Comparison of ENCODE assay signal across 8 mouse cellular contexts in the genomic region with DNA sequence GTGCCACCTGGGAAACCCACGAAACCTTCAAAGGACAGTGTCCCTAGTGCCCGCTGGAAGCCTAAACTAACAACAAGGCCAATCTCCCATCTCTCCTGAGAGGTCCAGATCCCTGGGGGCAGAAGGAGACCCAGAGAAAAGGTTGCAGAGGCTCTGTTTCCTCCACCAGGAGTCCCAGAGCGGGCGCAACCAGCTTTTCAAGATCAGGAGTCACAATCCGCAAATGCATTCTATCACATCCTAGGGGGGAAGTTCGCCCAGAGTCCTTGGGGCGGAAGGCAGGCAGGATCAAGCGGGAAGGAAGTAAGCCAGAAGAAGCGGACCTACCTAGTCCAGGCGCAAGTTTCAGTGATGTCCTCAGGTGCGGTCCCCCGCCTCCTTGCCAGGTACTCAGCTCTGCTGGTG. TPM values are rescaled to one million over a fixed set of nuclear protein-coding genes. Genes with fewer than 3 reads are reported as not detected.
A peak's percentile ranks its signal among the peaks of the same experiment; 100 is the strongest.
DNase-seq lines count a peak whose midpoint lies in the region; ATAC-seq and TF ChIP-seq lines count a peak whose summit lies in the region.
"Had no signal": no experiment of that assay in that cellular context is flagged by ENCODE, and none has a peak within 500 bp of the region (broad histone marks: within the 10 kb centered on the region; RNA-seq: fewer than 3 reads in every experiment).

No protein-coding gene starts in this region.

- H3K4me2 ChIP-seq in embryonic facial prominence, embryonic 13.5 days = peak overlapping the region; percentile 67
- peak overlapping the region; percentile 64 for H3K4me2 ChIP-seq in intestine, postnatal 0 days (replicated peaks; ENCODE audit: low read depth)
- peak overlapping the region; percentile 58 for H3K4me2 ChIP-seq in stomach, embryonic 15.5 days
- H3K4me2 ChIP-seq: liver, embryonic 15.5 days had no signal

- no peak overlapping the region for H3K9ac ChIP-seq in embryonic facial prominence, embryonic 13.5 days
- no peak overlapping the region for H3K9ac ChIP-seq in intestine, postnatal 0 days (ENCODE audit: low read depth, low read length)
- H3K9ac ChIP-seq in stomach, embryonic 15.5 days = no peak overlapping the region
- H3K9ac ChIP-seq: liver, embryonic 15.5 days had no signal

- peaks cover 20% of the 10 kb centered on the region for H3K27me3 ChIP-seq in embryonic facial prominence, embryonic 13.5 days
- 0 out of 2 replicates have a peak, but pooled peaks cover 8% of the 10 kb centered on the region for H3K27me3 ChIP-seq in intestine, postnatal 0 days (replicated peaks; ENCODE audit: control insufficient read depth, insufficient read depth, low read length)
- H3K27me3 ChIP-seq in stomach, embryonic 15.5 days (replicated peaks) = no peaks in the 10 kb centered on the region

- no peaks in the 10 kb centered on the region for H3K36me3 ChIP-seq in embryonic facial prominence, embryonic 13.5 days
- no peaks in the 10 kb centered on the region for H3K36me3 ChIP-seq in intestine, postnatal 0 days (ENCODE audit: control insufficient read depth, insufficient read depth)
- no peaks in the 10 kb centered on the region for H3K36me3 ChIP-seq in stomach, embryonic 15.5 days
- H3K36me3 ChIP-seq: liver, embryonic 15.5 days had no signal

- WGBS in embryonic facial prominence, embryonic 13.5 days = 20% methylated on average over 12 of the region's 12 CpGs
- 12% methylated on average over 12 of the region's 12 CpGs for WGBS in intestine, postnatal 0 days
- WGBS in stomach, embryonic 15.5 days = 11% methylated on average over 12 of the region's 12 CpGs

- H3K4me1 ChIP-seq in embryonic facial prominence, embryonic 13.5 days = no peaks in the 10 kb centered on the region
- no peaks in the 10 kb centered on the region for H3K4me1 ChIP-seq in intestine, postnatal 0 days (replicated peaks; ENCODE audit: control insufficient read depth, insufficient read depth, low read length)
- no peaks in the 10 kb centered on the region for H3K4me1 ChIP-seq in stomach, embryonic 15.5 days
- H3K4me1 ChIP-seq: liver, embryonic 15.5 days had no signal

- no peaks in the 10 kb centered on the region for H3K9me3 ChIP-seq in embryonic facial prominence, embryonic 13.5 days
- no peaks in the 10 kb centered on the region for H3K9me3 ChIP-seq in intestine, postnatal 0 days (ENCODE audit: control insufficient read depth)
- no peaks in the 10 kb centered on the region for H3K9me3 ChIP-seq in stomach, embryonic 15.5 days
- H3K9me3 ChIP-seq: liver, embryonic 15.5 days had no signal

- no peak for TF ChIP-seq CTCF in intestine, postnatal 0 days (IDR thresholded peaks at IDR 0.05; ENCODE audit: low read depth)

- H3K4me3 ChIP-seq in embryonic facial prominence, embryonic 13.5 days = peak overlapping the region; percentile 40
- H3K4me3 ChIP-seq in intestine, postnatal 0 days (ENCODE audit: low read depth, low read length) = peak overlapping the region; percentile 35; the same call in 1 of the 2 replicates
- peak overlapping the region; percentile 38 for H3K4me3 ChIP-seq in stomach, embryonic 15.5 days (replicated peaks)
- H3K4me3 ChIP-seq: liver, embryonic 15.5 days had no signal

- no peak overlapping the region for H3K27ac ChIP-seq in embryonic facial prominence, embryonic 13.5 days
- H3K27ac ChIP-seq in intestine, postnatal 0 days (ENCODE audit: low read depth, low read length) = no peak overlapping the region
- no peak overlapping the region for H3K27ac ChIP-seq in stomach, embryonic 15.5 days
- H3K27ac ChIP-seq: liver, embryonic 15.5 days had no signal

- DNase-seq in right cerebral cortex, postnatal 10 days (ENCODE audit: low spot score in 2 of 2) = peak; percentile 32 to 35
- no peak for DNase-seq in right cerebral cortex, postnatal 36 days (ENCODE audit: low spot score in 2 of 2)
- DNase-seq in ovary, postnatal 10 days (ENCODE audit: low spot score) = no peak
- DNase-seq in gastrocnemius, adult 8-10 months (ENCODE audit: low spot score in 2 of 2) = no peak

- ATAC-seq in embryonic facial prominence, embryonic 13.5 days (ENCODE audit: insufficient number of reproducible peaks, insufficient read depth, low FRiP score, low TSS enrichment, low read depth) = no peak
- ATAC-seq in intestine, postnatal 0 days = no peak
- ATAC-seq in stomach, embryonic 15.5 days (ENCODE audit: insufficient read depth, low FRiP score, low read depth) = no peak

RNA-seq across cellular contexts. Expression of a gene that starts 1.0 kb away (rescaled TPM):
- polyA plus RNA-seq in embryonic facial prominence, embryonic 13.5 days (2015; fragmentation: Nextera tagmentation; extraction: Ambion mirVana) = 2.2 TPM in 2 replicates
- polyA plus RNA-seq in intestine, postnatal 0 days (2015; fragmentation: Nextera tagmentation; extraction: Ambion mirVana) = 0.22 and 0.23 TPM in 2 replicates
- 2.7 and 2.8 TPM in 2 replicates for polyA plus RNA-seq in stomach, embryonic 15.5 days (2015; fragmentation: Nextera tagmentation; extraction: Ambion mirVana)
- total RNA-seq in gastrocnemius, adult 8-10 months (2022) = not detected

Comparison
In these comparisons a context has a peak if more than half of its experiments do, and no peak if none do; other contexts are left out.
1. DNase-seq: peak in right cerebral cortex, postnatal 10 days (2 of 2); none in right cerebral cortex, postnatal 36 days (0 of 2), ovary, postnatal 10 days (single experiment) and gastrocnemius, adult 8-10 months (0 of 2).
2. Peak in every context shown above with its lines, with median percentiles within 50 percentile points of each other: H3K4me2 ChIP-seq and H3K4me3 ChIP-seq.